Mouse (Mus musculus) kidney, postnatal 25 days (tissue): ENCODE measurements at regions not wholly inside any gene's neighbourhood (a gene's known extent, or its start where the extent isn't known, plus 50 kb on each side); places are given as distances from the start of the nearest gene placed in this dataset.

ENCODE experiments used
- DNase-seq, 2 experiments: peaks; one replicate each; pipeline ENCODE4 v3.0.0; 2021; ENCODE audit warnings: mixed read lengths in 2 of 2

- no peak for DNase-seq
Observed at GRCm38 (mm10) chr7:95460889-95461288, 710.2 kb upstream of the Tenm4 start.

- DNase-seq: no peak
Observed at GRCm38 (mm10) chr7:95465506-95465905, 705.5 kb upstream of the Tenm4 start.

- no peak for DNase-seq
Observed at GRCm38 (mm10) chr7:95467028-95467427, 704.0 kb upstream of the Tenm4 start.

GRCm38 (mm10) chr7:95473892-95474291, 697.2 kb upstream of the Tenm4 start:
- peak in 1 of 2 experiments; percentile 14 for DNase-seq

GRCm38 (mm10) chr7:95480121-95480726, 690.8 kb upstream of the Tenm4 start:
- no peak for DNase-seq

GRCm38 (mm10) chr7:95489666-95490065, 681.4 kb upstream of the Tenm4 start:
- peak; percentile 41 to 65 for DNase-seq

GRCm38 (mm10) chr7:95494793-95495192, 676.3 kb upstream of the Tenm4 start:
- no peak for DNase-seq

- no peak for DNase-seq
Observed at GRCm38 (mm10) chr7:95502959-95503358, 668.1 kb upstream of the Tenm4 start.

GRCm38 (mm10) chr7:95547256-95547655, 623.8 kb upstream of the Tenm4 start:
- no peak for DNase-seq

GRCm38 (mm10) chr7:95550099-95550498, 620.9 kb upstream of the Tenm4 start:
- no peak for DNase-seq

- DNase-seq: no peak
Observed at GRCm38 (mm10) chr7:95551798-95552387, 619.2 kb upstream of the Tenm4 start.

- DNase-seq: no peak
Observed at GRCm38 (mm10) chr7:95558589-95558988, 612.5 kb upstream of the Tenm4 start.

- no peak for DNase-seq
Observed at GRCm38 (mm10) chr7:95578633-95579032, 592.4 kb upstream of the Tenm4 start.

- no peak for DNase-seq
Observed at GRCm38 (mm10) chr7:95581325-95581724, 589.7 kb upstream of the Tenm4 start.

- no peak for DNase-seq
Observed at GRCm38 (mm10) chr7:95598339-95598738, 572.7 kb upstream of the Tenm4 start.

GRCm38 (mm10) chr7:95613736-95614135, 557.3 kb upstream of the Tenm4 start:
- DNase-seq: no peak

- DNase-seq: peak; percentile 42 to 58
Observed at GRCm38 (mm10) chr7:95617370-95617769, 553.7 kb upstream of the Tenm4 start.

GRCm38 (mm10) chr7:95618170-95618569, 552.9 kb upstream of the Tenm4 start:
- no peak for DNase-seq

GRCm38 (mm10) chr7:95620079-95620478, 551.0 kb upstream of the Tenm4 start:
- DNase-seq: no peak

GRCm38 (mm10) chr7:95640683-95641082, 530.4 kb upstream of the Tenm4 start:
- no peak for DNase-seq

- no peak for DNase-seq
Observed at GRCm38 (mm10) chr7:95674319-95674718, 496.7 kb upstream of the Tenm4 start.

- no peak for DNase-seq
Observed at GRCm38 (mm10) chr7:95682521-95682920, 488.5 kb upstream of the Tenm4 start.

GRCm38 (mm10) chr7:95687733-95688132, 483.3 kb upstream of the Tenm4 start:
- no peak for DNase-seq

- no peak for DNase-seq
Observed at GRCm38 (mm10) chr7:95688151-95689146, 482.6 kb upstream of the Tenm4 start.
